Mouse (Mus musculus) c-Kit-positive CD71-negative TER-119-negative erythroid progenitor cells, embryonic 14.5 days (primary cell): Measurements from ENCODE around the gene Gm20594.

Source experiments
- DNase-seq: peaks from one replicate; pipeline ENCODE4 v3.0.0-alpha.2; 2013; ENCODE audit warnings: low read depth

Gm20594 gene

DNA sequence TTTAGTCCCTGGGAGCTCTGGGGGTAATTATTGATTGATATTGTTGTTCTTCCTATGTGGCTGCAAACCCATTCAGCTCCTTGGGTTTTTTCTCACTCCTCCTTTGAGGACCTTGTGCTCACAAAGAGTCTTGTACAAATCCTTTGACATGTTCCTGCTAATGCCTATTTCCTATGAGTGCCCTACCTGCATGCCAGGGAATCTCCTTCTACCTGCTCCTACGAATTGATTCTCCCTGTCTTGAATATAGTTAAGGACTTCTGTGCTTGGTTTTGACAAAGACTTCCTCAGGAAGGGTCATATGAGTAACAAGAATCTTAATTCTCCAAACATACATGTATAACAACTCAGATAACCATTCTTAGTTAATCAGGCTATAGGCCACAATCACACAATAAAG lies at the start of gene Gm20594:
Gene Gm20594, plus strand, starts transcription at position 301 of the 400 bp plus-strand sequence.
- no peak for DNase-seq

DNA sequence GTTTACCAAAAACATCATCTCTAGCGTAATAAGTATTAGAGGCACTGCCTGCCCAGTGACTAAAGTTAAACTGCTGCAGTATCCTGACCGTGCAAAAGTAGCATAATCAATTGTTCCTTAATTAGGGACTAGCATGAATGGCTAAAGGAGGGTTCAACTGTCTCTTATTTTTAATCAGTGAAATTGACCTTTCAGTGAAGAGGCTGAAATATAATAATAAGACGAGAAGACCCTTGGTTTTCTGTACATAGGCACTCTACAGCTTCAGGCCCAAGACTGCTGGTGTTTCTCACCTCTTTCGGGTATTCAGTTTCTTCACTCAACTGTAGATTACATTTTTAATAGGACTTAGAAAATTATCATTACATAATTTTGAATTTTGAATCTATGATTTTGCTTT lies 398 bp downstream of the Gm20594 start:
- DNase-seq = no peak

DNA sequence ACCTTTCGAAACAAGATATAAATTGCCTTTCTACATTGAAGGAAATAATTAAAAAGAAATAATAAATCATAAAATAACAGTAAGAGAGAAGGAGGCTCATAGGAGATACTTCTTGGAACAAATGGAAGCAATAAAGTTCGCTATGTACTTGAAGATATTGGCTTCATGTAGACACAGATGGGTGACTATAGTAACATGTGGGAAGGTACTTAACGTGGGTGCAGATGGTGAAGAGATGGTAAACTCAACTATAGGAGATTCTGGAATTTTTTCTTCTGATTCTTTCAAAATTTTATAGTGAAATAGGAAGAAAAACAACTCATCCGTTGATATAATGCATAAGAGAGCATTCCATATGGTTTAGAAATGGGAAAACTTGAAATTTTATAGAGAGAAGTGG lies 16.1 kb downstream of the Gm20594 start:
- no peak for DNase-seq

GRCm38 (mm10) chr6:79846829-79847228 lies 29.1 kb downstream of the Gm20594 start:
- DNase-seq = no peak
